Mouse (Mus musculus): ENCODE measurements around the gene 4930467E23Rik.
A peak's percentile ranks its signal among the peaks of the same experiment; 100 is the strongest.
"Not testable (repeated sequence)": the region's sequence is repeated elsewhere in the genome, so short reads cannot be mapped to it uniquely, and the experiment has no call there.

Gene 4930467E23Rik

GRCm38 (mm10) chr8:19781328-19782114 is 52.1 kb downstream of the 4930467E23Rik start:
- not testable (repeated sequence) for DNase-seq (ENCODE audit: low spot score)

- not testable (repeated sequence) for DNase-seq (ENCODE audit: low spot score)
Observed at GRCm38 (mm10) chr8:19782736-19783135, 53.4 kb downstream of the 4930467E23Rik start.

- not testable (repeated sequence) for DNase-seq (ENCODE audit: low spot score)
Observed at GRCm38 (mm10) chr8:19783860-19784259, 54.5 kb downstream of the 4930467E23Rik start.

- peak; percentile 100 for DNase-seq (ENCODE audit: low spot score)
Observed at GRCm38 (mm10) chr8:19784554-19785364, 55.4 kb downstream of the 4930467E23Rik start.

GRCm38 (mm10) chr8:19792696-19793095 is 63.3 kb downstream of the 4930467E23Rik start:
- not testable (repeated sequence) for DNase-seq (ENCODE audit: low spot score)
